Mouse (Mus musculus): Measurements from ENCODE around the gene Tifab.
"Not testable (repeated sequence)": the region's sequence is repeated elsewhere in the genome, so short reads cannot be mapped to it uniquely, and the experiment has no call there.

The Tifab gene

DNA sequence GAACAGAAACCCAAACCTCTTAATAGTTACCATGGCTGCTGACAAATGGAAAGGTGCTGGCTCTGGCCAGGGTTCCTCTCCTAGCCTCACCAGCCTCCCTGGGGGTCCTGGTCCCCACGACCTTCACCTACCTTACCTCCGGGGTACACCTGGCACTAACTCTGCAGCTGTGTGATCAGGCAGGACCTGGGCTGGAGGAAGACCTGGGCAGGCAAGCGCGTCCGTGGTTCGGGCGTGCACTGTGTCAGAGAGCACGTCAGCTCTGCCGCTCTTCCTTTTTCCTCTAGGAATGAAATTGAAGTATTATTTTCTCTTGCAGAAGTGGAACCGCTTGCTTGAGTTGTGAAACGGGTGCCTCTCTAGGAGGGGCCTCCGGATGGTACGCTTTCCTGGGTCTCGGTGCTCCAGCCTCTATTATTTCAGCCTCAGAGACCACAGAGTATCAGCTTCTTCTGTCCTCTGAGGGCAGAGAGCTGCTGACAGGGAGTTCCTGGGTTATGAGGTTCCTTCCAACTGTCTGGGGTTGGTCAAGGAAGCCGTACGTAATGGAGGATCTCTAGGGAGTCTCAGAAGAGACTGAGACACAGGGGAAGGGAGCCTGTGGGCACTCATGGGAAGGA lies at the start of gene Tifab:
TSS of gene Tifab (minus strand) at position 470 of the 620 bp plus-strand sequence.
- no peak for DNase-seq

DNA sequence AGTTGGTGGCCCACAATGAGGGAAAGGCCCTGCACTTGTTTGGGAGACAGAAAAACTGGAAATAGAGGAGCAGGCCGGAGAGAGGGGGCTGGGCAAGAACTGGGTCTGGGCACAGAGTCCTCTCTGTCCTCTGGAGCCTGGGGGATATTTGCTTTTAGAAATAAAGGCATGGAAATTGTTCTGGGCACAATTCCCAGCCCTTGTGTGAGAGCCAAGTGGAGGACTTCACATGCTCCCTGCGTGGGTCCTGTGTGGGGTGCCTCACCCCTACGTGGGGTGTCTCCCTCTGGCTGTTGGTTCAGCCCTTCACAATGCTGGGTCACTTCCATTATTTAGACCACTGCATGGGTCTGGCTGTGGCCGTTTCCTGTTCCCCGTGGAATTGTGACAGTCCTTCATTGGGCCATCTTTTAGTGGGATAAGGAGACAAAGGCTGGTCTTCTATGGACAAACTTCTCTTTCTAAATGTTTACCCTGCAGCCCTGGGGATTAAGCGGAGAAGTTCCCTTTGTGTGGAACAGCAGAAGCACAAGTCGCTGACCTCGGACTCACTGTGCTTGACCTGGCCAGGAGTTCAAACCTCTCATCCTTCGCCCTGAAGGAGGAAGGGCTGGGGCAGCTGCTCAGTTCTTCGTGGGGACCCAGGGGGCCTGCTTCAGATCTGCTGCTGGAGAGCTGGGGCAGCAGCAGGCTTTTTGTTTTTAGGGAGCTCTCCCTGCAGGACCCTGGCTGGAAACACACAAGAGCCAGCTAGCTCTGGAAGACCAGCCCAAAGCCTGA lies 47.7 kb upstream of the Tifab start:
- no peak for DNase-seq

- DNase-seq: no peak
Measured at GRCm38 (mm10) chr13:56223625-56224024, 44.9 kb upstream of the Tifab start.

GRCm38 (mm10) chr13:56222849-56223246 lies 44.2 kb upstream of the Tifab start:
- DNase-seq: no peak

GRCm38 (mm10) chr13:56221995-56222848 lies 43.5 kb upstream of the Tifab start:
- DNase-seq: no peak

- DNase-seq: no peak
Measured at GRCm38 (mm10) chr13:56221129-56221910, 42.6 kb upstream of the Tifab start.

- DNase-seq: no peak
Measured at GRCm38 (mm10) chr13:56219254-56219653, 40.6 kb upstream of the Tifab start.

GRCm38 (mm10) chr13:56216090-56216489 lies 37.4 kb upstream of the Tifab start:
- DNase-seq: no peak

- no peak for DNase-seq
Measured at GRCm38 (mm10) chr13:56214633-56215032, 35.9 kb upstream of the Tifab start.

DNA sequence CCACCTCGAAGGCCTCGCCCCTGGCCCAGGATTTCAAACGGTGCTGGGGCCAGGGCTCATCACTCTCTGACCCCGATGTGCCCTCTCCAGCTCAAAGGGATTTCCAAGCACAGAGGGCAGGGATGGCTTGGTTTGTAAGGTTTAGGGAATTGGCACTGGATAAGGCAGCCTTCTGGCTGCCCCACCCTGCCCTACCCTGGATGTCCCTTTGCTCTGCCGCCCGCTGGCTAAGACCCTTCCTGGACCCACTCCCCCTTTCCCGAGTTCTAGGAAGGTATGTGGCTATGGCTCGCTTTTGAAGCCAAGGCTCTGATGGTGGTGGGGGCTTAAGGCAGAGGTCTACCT lies 30.4 kb upstream of the Tifab start:
- DNase-seq: no peak

- DNase-seq: no peak
Measured at GRCm38 (mm10) chr13:56208225-56209066, 29.8 kb upstream of the Tifab start.

DNA sequence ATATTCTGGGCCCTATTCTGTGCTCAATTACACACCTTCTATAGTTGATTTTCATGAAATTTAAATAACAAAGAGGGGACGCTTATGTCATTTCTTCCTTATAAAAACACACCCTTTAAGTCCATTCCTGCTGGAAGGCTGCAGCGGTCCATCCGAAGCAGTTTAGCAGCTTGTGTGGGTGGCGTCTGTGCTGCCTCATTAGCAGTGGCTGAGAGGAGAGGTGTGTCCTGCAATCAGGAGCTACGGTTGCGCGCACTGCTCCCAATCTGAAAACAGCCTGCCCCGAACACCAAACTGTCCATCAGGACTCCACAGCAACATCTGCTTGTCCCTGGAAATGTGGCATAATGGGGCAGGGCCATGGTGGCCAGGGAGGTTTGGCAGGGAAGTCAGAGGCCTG lies 20.8 kb upstream of the Tifab start:
- no peak for DNase-seq

- peak; percentile 69 for DNase-seq
Measured at GRCm38 (mm10) chr13:56197473-56198266, 19.0 kb upstream of the Tifab start.

GRCm38 (mm10) chr13:56197031-56197430 lies 18.3 kb upstream of the Tifab start:
- DNase-seq: no peak

- DNase-seq: not testable (repeated sequence)
Measured at GRCm38 (mm10) chr13:56195824-56196223, 17.1 kb upstream of the Tifab start.

- not testable (repeated sequence) for DNase-seq
Measured at GRCm38 (mm10) chr13:56194181-56194580, 15.5 kb upstream of the Tifab start.

DNA sequence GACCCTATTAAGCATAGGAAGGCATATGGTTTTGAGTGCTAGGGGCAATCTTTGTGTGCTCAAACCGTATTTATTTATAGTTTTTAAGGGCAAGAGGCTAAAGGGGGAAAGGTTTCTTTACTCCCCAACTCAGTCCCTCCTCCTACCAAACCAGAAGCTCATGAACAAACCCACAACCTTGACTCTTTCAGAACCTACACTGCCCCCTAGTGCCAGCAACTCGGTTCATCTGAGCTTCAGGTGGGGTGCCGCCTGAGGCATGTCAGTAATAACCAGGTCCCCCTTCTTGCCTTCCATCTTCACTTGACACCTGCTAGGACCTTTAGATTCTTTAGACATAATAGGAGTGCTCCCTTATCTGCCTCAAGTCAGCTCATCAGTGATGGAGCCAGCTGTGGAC lies 12.5 kb upstream of the Tifab start:
- DNase-seq: no peak

DNA sequence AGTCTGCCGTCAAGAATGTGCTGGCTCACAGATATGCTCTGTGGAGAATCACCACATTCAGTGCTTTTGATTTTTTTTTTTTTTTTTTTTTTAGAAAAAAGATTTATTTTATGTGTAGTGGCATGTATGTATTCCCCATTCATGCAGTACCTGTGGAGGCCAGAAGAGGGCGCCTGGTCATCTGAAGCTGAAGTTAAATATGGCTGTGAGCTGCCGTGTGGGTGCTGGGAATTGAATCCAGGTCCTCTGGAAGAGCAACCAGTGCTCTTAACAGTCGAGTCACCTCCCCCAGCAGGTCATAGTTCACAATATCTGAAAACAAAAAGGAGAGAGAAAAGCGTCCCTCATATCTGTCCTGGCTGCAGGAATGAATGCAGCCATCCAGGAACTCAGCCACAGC lies 11.0 kb upstream of the Tifab start:
- DNase-seq: no peak

- DNase-seq: no peak
Measured at GRCm38 (mm10) chr13:56183687-56184086, 5.0 kb upstream of the Tifab start.

- peak; percentile 14 for DNase-seq
Measured at GRCm38 (mm10) chr13:56181424-56181823, 2.7 kb upstream of the Tifab start.

GRCm38 (mm10) chr13:56176310-56176709 lies 2.4 kb downstream of the Tifab start:
- DNase-seq: no peak

Data from kidney, adult 11 months (tissue).